Mouse (Mus musculus): ENCODE measurements around the gene Dcp1b. TPM values are rescaled to one million over a fixed set of nuclear protein-coding genes. Genes with fewer than 3 reads are reported as not detected.

Gene Dcp1b
- polyA plus RNA-seq, 1 experiment from 2014 or later = 4.5 TPM

DNA sequence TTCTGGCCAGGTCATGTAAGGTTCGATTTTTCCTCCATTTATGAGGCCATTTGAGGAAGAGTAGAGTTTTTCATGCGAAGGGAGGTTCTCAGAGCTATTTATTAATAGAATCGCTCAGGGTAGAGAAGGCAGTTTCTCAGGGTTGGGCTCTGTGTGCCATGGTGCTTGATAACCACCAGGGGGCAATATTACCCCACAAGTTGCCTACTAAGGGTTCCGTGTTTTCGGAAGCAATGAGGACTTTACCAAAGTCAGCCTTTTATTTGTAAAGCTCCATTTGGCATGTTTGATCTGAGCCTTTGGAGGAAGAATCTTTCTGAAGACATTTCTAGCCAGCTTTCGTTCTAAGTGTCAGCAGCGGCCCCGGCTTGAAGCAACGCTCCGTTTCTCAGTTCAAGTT is 45.2 kb downstream of the Dcp1b start:
- no peaks in the 10 kb centered on the region for H3K27me3 ChIP-seq (ENCODE audit: insufficient read depth, low read length)
- peak; percentile 55 for DNase-seq
- ATAC-seq = peak; percentile 54; the same call in 1 of the 2 replicates
- H3K9ac ChIP-seq (replicated peaks) = no peak overlapping the region
- peaks cover 17% of the 10 kb centered on the region for H3K36me3 ChIP-seq (replicated peaks; ENCODE audit: insufficient read depth, low read length)
- TF ChIP-seq EP300 (IDR thresholded peaks at IDR 0.05; ENCODE audit: low read depth) = no peak
- peak; percentile 89 for TF ChIP-seq CTCF (IDR thresholded peaks at IDR 0.05; ENCODE audit: low read depth)
- H3K4me3 ChIP-seq (ENCODE audit: low read depth, low read length) = no peak overlapping the region
- H3K9me3 ChIP-seq (ENCODE audit: low read length) = no peaks in the 10 kb centered on the region
- H3K4me1 ChIP-seq (ENCODE audit: insufficient read depth) = no peaks in the 10 kb centered on the region
- 52% methylated on average over 10 of the region's 10 CpGs for WGBS (ENCODE audit: insufficient replicate concordance)
- no peak overlapping the region for H3K27ac ChIP-seq (ENCODE audit: low read depth)
- H3K4me2 ChIP-seq (ENCODE audit: low read depth, low read length) = no peak overlapping the region

- H3K9me3 ChIP-seq (ENCODE audit: low read length) = no peaks in the 10 kb centered on the region
- 76% methylated on average over 13 of the region's 13 CpGs for WGBS (ENCODE audit: insufficient replicate concordance)
- no peak for ATAC-seq
- no peak for DNase-seq
- H3K9ac ChIP-seq (replicated peaks) = no peak overlapping the region
- no peak overlapping the region for H3K4me2 ChIP-seq (ENCODE audit: low read depth, low read length)
- TF ChIP-seq CTCF (IDR thresholded peaks at IDR 0.05; ENCODE audit: low read depth) (no peak), EP300 (IDR thresholded peaks at IDR 0.05; ENCODE audit: low read depth) (no peak)
- H3K36me3 ChIP-seq (replicated peaks; ENCODE audit: insufficient read depth, low read length) = peaks cover 4% of the 10 kb centered on the region
- no peaks in the 10 kb centered on the region for H3K4me1 ChIP-seq (ENCODE audit: insufficient read depth)
- no peak overlapping the region for H3K4me3 ChIP-seq (ENCODE audit: low read depth, low read length)
- H3K27ac ChIP-seq (ENCODE audit: low read depth) = no peak overlapping the region
- no peaks in the 10 kb centered on the region for H3K27me3 ChIP-seq (ENCODE audit: insufficient read depth, low read length)
These were observed 49.6 kb downstream of the Dcp1b start for GRCm38 (mm10) chr6:119224451-119225195.

- no peaks in the 10 kb centered on the region for H3K27me3 ChIP-seq (ENCODE audit: insufficient read depth, low read length)
- no peaks in the 10 kb centered on the region for H3K9me3 ChIP-seq (ENCODE audit: low read length)
- WGBS (ENCODE audit: insufficient replicate concordance) = 80% methylated on average over 12 of the region's 12 CpGs
- DNase-seq (no peak), ATAC-seq (no peak)
- H3K27ac ChIP-seq (ENCODE audit: low read depth) = no peak overlapping the region
- no peak overlapping the region for H3K9ac ChIP-seq (replicated peaks)
- H3K36me3 ChIP-seq (replicated peaks; ENCODE audit: insufficient read depth, low read length) = peaks cover 4% of the 10 kb centered on the region
- H3K4me2 ChIP-seq (ENCODE audit: low read depth, low read length) = no peak overlapping the region
- H3K4me1 ChIP-seq (ENCODE audit: insufficient read depth) = no peaks in the 10 kb centered on the region
- TF ChIP-seq CTCF (IDR thresholded peaks at IDR 0.05; ENCODE audit: low read depth) = no peak
- no peak overlapping the region for H3K4me3 ChIP-seq (ENCODE audit: low read depth, low read length)
These were observed 50.2 kb downstream of the Dcp1b start for GRCm38 (mm10) chr6:119225226-119225625.

DNA sequence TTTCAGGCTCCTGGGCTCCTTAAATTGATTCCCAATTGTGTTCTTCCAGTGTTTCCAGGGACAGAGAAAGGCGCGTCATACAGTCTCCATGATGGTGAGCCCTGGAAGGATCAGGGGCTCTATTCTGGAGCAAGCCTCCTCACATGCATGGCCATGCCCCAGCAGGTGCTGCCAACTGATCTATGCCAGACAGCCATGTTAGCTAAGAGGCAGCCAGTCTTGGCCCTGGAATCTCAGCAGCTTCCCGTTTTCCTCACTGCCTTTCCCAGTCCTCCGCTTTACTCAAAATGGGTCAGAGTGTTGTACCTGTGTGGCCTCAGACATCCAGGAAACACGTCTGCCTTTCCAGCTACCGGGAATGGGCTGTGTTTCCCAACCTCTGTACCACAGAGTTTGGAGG is 50.7 kb downstream of the Dcp1b start:
- Histone ChIP-seq H3K4me1 (ENCODE audit: insufficient read depth) (no peaks in the 10 kb centered on the region), H3K9ac (replicated peaks) (no peak overlapping the region), H3K27ac (ENCODE audit: low read depth) (no peak overlapping the region), H3K4me2 (ENCODE audit: low read depth, low read length) (no peak overlapping the region), H3K36me3 (replicated peaks; ENCODE audit: insufficient read depth, low read length) (peaks cover 4% of the 10 kb centered on the region), H3K9me3 (ENCODE audit: low read length) (no peaks in the 10 kb centered on the region), H3K27me3 (ENCODE audit: insufficient read depth, low read length) (no peaks in the 10 kb centered on the region), H3K4me3 (ENCODE audit: low read depth, low read length) (no peak overlapping the region)
- no peak for TF ChIP-seq EP300 (IDR thresholded peaks at IDR 0.05; ENCODE audit: low read depth)
- TF ChIP-seq CTCF (IDR thresholded peaks at IDR 0.05; ENCODE audit: low read depth) = no peak
- WGBS (ENCODE audit: insufficient replicate concordance) = 83% methylated on average over 6 of the region's 6 CpGs
- DNase-seq = no peak
- no peak for ATAC-seq

DNA sequence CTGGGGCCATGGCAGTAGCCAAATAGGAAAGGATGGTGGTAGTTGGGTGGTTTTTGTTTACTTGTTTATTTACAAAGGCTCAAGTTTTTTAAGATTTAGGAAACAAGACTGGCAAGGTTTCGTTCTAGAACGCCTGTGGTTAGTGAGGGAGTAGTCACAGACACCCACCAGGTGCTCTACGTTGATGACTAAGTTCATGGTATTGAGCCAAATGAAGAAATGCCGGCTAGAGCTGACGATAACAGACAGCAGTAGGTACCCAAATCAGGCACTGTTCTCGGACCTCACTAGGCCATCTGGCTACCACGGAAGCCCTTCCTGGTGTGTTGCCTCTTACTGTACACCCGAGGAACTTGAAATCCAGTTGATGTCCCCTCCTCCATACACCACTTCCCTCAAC is 51.9 kb downstream of the Dcp1b start:
- Histone ChIP-seq H3K36me3 (replicated peaks; ENCODE audit: insufficient read depth, low read length) (no peaks in the 10 kb centered on the region), H3K27ac (ENCODE audit: low read depth) (no peak overlapping the region), H3K9me3 (ENCODE audit: low read length) (no peaks in the 10 kb centered on the region), H3K4me2 (ENCODE audit: low read depth, low read length) (no peak overlapping the region), H3K27me3 (ENCODE audit: insufficient read depth, low read length) (no peaks in the 10 kb centered on the region), H3K4me1 (ENCODE audit: insufficient read depth) (no peaks in the 10 kb centered on the region), H3K4me3 (ENCODE audit: low read depth, low read length) (no peak overlapping the region), H3K9ac (replicated peaks) (no peak overlapping the region)
- ATAC-seq (no peak), DNase-seq (no peak)
- WGBS (ENCODE audit: insufficient replicate concordance) = 70% methylated on average over 8 of the region's 8 CpGs
- TF ChIP-seq EP300 (IDR thresholded peaks at IDR 0.05; ENCODE audit: low read depth) (no peak), CTCF (IDR thresholded peaks at IDR 0.05; ENCODE audit: low read depth) (no peak)

DNA sequence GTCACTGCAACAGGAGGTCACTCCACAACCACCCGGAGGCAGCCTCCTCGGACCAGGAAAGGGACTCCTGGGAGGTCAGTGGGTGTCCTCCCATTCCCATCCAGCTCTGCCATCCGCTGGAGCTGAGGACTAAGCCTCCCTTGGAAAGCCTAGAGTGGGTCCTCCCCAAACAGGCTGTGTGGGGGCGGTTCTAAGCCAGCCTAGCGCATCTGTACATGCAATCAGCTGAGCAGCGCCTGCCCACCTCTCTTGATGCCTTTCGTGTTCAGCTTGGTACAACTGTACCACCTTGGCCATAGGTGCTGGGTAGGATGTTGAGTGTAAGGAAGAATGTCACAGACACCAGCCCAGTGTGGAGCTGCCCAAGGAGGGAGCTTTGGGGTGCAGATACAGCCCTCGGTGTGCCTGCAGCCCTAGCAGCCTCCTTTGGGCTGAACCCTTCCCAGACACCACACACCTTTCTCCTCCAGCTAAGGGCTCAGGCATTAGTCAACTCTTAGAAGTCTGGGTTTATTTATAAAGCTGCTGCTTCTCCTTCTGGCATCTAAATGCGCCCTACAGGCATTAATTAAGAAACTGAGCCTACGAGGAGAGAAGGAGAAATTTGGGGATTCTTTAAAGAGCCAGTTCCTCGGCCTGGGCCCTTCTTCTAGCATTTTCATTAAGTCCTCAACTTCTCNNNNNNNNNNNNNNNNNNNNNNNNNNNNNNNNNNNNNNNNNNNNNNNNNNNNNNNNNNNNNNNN is 54.0 kb downstream of the Dcp1b start:
- no peak for ATAC-seq
- H3K27ac ChIP-seq (ENCODE audit: low read depth) = no peak overlapping the region
- TF ChIP-seq CTCF (IDR thresholded peaks at IDR 0.05; ENCODE audit: low read depth) (no peak), EP300 (IDR thresholded peaks at IDR 0.05; ENCODE audit: low read depth) (no peak)

More for the DNA sequence above, 54.0 kb downstream of the Dcp1b start:
- H3K9me3 ChIP-seq (ENCODE audit: low read length) = no peaks in the 10 kb centered on the region
- H3K9ac ChIP-seq (replicated peaks) = no peak overlapping the region
- no peaks in the 10 kb centered on the region for H3K36me3 ChIP-seq (replicated peaks; ENCODE audit: insufficient read depth, low read length)
- H3K4me3 ChIP-seq (ENCODE audit: low read depth, low read length) = no peak overlapping the region
- no peaks in the 10 kb centered on the region for H3K4me1 ChIP-seq (ENCODE audit: insufficient read depth)
- H3K27me3 ChIP-seq (ENCODE audit: insufficient read depth, low read length) = no peaks in the 10 kb centered on the region
- DNase-seq = no peak
- WGBS (ENCODE audit: insufficient replicate concordance) = 75% methylated on average over 11 of the region's 11 CpGs
- no peak overlapping the region for H3K4me2 ChIP-seq (ENCODE audit: low read depth, low read length)
